Mouse (Mus musculus) kidney, embryonic 14.5 days (tissue): ENCODE measurements around the gene Hist1h4k. TPM values are rescaled to one million over a fixed set of nuclear protein-coding genes. Genes with fewer than 3 reads are reported as not detected.
"Not testable (repeated sequence)": the region's sequence is repeated elsewhere in the genome, so short reads cannot be mapped to it uniquely, and the experiment has no call there.

Experiments used
- ATAC-seq: fragments of 200-750 bp; cut with Nextera tagmentation; 2 replicates; pipeline ENCODE4 v1.8.0; 2017; ENCODE audit warnings: moderate number of reproducible peaks, mild to moderate bottlenecking, moderate TSS enrichment, moderate library complexity; ENCODE audit not compliant: low FRiP score, low TSS enrichment
- H3K27ac ChIP-seq: fragments of 300-500 bp; sonication (generic); 2 replicates; pipeline ENCODE4 v1.5.1; 2014; ENCODE audit warnings: low read depth, mild to moderate bottlenecking, low read length, moderate library complexity, mixed read lengths
- H3K27me3 ChIP-seq: fragments of 300-500 bp; sonication (generic); 2 replicates; pipeline ENCODE4 v1.6.1; 2014; ENCODE audit warnings: mild to moderate bottlenecking, low read length; ENCODE audit not compliant: control insufficient read depth, insufficient read depth
- H3K36me3 ChIP-seq: fragments of 300-500 bp; sonication (generic); 2 replicates; pipeline ENCODE4 v1.6.1; 2014; ENCODE audit warnings: low read length, mixed read lengths; ENCODE audit not compliant: control insufficient read depth, insufficient read depth
- H3K4me1 ChIP-seq: fragments of 300-500 bp; sonication (generic); 2 replicates; pipeline ENCODE4 v1.6.1; 2014; ENCODE audit warnings: low read length, mixed read lengths; ENCODE audit not compliant: control insufficient read depth, insufficient read depth
- H3K4me2 ChIP-seq: fragments of 300-500 bp; sonication (generic); replicated peaks from 2 replicates; pipeline ENCODE4 v1.6.1; 2014; ENCODE audit warnings: low read depth, mild to moderate bottlenecking, low read length
- H3K4me3 ChIP-seq: fragments of 300-500 bp; sonication (generic); 2 replicates; pipeline ENCODE4 v1.5.1; 2014; ENCODE audit warnings: mild to moderate bottlenecking, low read length
- H3K9ac ChIP-seq: fragments of 300-500 bp; sonication (generic); 2 replicates; pipeline ENCODE4 v1.6.1; 2014; ENCODE audit warnings: low read depth, mild to moderate bottlenecking, low read length, moderate library complexity
- H3K9me3 ChIP-seq: fragments of 300-500 bp; sonication (generic); 2 replicates; pipeline ENCODE4 v1.6.1; 2016; ENCODE audit warnings: low read length; ENCODE audit not compliant: control insufficient read depth
- WGBS: fragments of 180-500 bp; shearing (Covaris S2); extraction: QIAGEN DNeasy Blood & Tissue Kit; methylation state at CpG from one replicate; pipeline ENCODE4 v1.1.7; 2014; 5-methylcytosine and 5-hydroxymethylcytosine counted together
- polyA plus RNA-seq: library from polyadenylated mRNA; unstranded; fragments of >200 nt; fragmentation: Nextera tagmentation; extraction: Ambion mirVana; gene quantifications from 2 replicates; pipeline ENCODE4 v1.2.1, GENCODE M21; 2014

The Hist1h4k gene
- polyA plus RNA-seq, 1 experiment from 2014 or later = 2.9 TPM

GRCm38 (mm10) chr13:21722993-21723836, 27.1 kb downstream of the Hist1h4k start:
- WGBS = 27% methylated on average over 5 of the region's 5 CpGs
- Histone ChIP-seq H3K4me2 (peak overlapping the region; percentile 36), H3K4me3 (no peak overlapping the region), H3K9me3 (no peaks in the 10 kb centered on the region), H3K27me3 (no peaks in the 10 kb centered on the region), H3K27ac (peak overlapping the region; percentile 57; the same call in 1 of the 2 replicates), H3K36me3 (no peaks in the 10 kb centered on the region), H3K4me1 (peaks cover 15% of the 10 kb centered on the region; the same call in 1 of the 2 replicates), H3K9ac (peak overlapping the region; percentile 66; the same call in 1 of the 2 replicates)
- no peak for ATAC-seq

DNA sequence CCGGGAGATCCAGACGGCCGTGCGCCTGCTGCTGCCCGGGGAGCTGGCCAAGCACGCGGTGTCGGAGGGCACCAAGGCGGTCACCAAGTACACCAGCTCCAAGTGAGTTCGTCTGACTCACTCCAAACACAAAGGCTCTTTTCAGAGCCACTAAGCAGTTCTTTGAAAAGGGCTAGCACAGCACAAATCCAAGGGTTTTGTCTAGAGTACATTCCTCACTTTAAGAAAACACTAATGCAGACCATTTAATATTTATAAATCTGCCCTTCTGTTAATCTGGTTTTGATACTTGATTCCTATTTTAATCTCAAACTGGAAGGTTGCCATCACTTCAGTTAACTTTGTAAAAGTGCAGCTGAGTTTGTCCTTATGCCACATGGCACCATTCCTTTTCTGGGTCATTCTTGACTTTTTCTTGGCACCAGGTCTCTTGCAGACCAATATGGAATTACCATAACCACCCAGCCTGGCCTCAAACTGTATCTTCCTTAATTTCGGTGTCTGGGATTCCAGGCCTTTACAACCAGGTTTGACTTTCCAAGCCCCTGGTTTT, 27.9 kb downstream of the Hist1h4k start:
- H3K27ac ChIP-seq = peak overlapping the region; percentile 89
- WGBS = 2% methylated on average over 11 of the region's 11 CpGs
- H3K9me3 ChIP-seq = no peaks in the 10 kb centered on the region
- H3K4me1 ChIP-seq = peaks cover 13% of the 10 kb centered on the region; the same call in 1 of the 2 replicates
- peak overlapping the region; percentile 24; the same call in 1 of the 2 replicates for H3K4me3 ChIP-seq
- no peaks in the 10 kb centered on the region for H3K27me3 ChIP-seq
- H3K4me2 ChIP-seq = peak overlapping the region; percentile 36
- no peaks in the 10 kb centered on the region for H3K36me3 ChIP-seq
- ATAC-seq = 0 out of 2 replicates have a peak, but pooled peaks have one; percentile 3
- peak overlapping the region; percentile 66 for H3K9ac ChIP-seq

GRCm38 (mm10) chr13:21721757-21722372, 28.4 kb downstream of the Hist1h4k start, which contains the start of gene Hist1h2bm:
TSS of gene Hist1h2bm (plus strand) at chr13:21722044.
- peak; percentile 98 for ATAC-seq
- H3K4me3 ChIP-seq = peak within 1 kb of the TSS; percentile 36; the same call in 1 of the 2 replicates
- not testable (repeated sequence) for H3K36me3 ChIP-seq, H3K9me3 ChIP-seq, H3K27me3 ChIP-seq
- peaks cover 13% of the 10 kb centered on the region; the same call in 1 of the 2 replicates for H3K4me1 ChIP-seq
- peak within 1 kb of the TSS; percentile 66 for H3K9ac ChIP-seq
- H3K27ac ChIP-seq = peak within 1 kb of the TSS; percentile 97
- under 1% methylated on average over 37 of the region's 37 CpGs for WGBS
- peak within 1 kb of the TSS; percentile 56 for H3K4me2 ChIP-seq

- ATAC-seq = peak; percentile 20
- Histone ChIP-seq H3K4me2 (peak overlapping the region; percentile 56), H3K27ac (peak overlapping the region; percentile 97), H3K9ac (peak overlapping the region; percentile 66), H3K4me1 (peaks cover 13% of the 10 kb centered on the region; the same call in 1 of the 2 replicates), H3K4me3 (peak overlapping the region; percentile 36; the same call in 1 of the 2 replicates)
- WGBS = 3% methylated on average over 15 of the region's 44 CpGs
- not testable (repeated sequence) for H3K9me3 ChIP-seq, H3K36me3 ChIP-seq, H3K27me3 ChIP-seq
These were observed 29.1 kb downstream of the Hist1h4k start for GRCm38 (mm10) chr13:21721107-21721756.

DNA sequence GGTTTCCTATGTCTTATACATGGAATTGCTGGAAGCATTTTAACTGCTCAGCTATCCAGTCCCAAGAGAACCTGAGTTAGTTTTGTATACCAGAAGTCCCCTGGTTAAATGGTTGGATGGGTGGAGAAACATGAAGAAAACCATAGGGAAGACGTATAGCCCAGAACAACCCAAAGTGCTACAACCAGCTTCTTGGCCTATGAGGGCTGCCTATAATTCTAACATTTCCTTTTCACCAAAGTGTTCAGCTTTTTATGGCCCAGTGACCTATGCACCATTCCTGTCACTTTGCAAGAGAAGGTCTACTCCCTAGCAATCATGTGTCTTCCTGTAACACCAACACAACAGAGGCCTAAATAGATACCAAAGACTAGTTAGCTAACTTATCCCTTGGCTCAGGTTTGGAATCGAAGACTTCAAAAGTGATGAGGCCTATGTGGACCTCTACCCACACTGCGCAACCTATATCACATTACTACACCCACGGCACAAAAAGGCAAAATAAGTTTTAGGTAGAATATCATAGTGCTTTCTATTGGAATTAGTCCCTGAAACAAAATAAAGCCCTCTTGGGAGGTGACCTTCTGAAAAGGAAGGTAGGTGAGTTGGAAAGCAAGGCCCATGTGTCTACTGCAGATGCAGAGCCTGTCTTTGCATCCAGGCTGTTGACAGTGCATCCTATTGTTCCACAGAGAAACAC, 31.8 kb downstream of the Hist1h4k start:
- WGBS = 53% methylated on average over 4 of the region's 4 CpGs
- Histone ChIP-seq H3K9ac (peak overlapping the region; percentile 82), H3K9me3 (no peaks in the 10 kb centered on the region), H3K4me1 (peaks cover 13% of the 10 kb centered on the region; the same call in 1 of the 2 replicates), H3K4me2 (peak overlapping the region; percentile 73), H3K27me3 (no peaks in the 10 kb centered on the region), H3K4me3 (peak overlapping the region; percentile 52), H3K27ac (peak overlapping the region; percentile 95), H3K36me3 (no peaks in the 10 kb centered on the region)
- no peak for ATAC-seq

GRCm38 (mm10) chr13:21717397-21718357, 32.6 kb downstream of the Hist1h4k start, which contains the start of gene Hist1h3h:
TSS of gene Hist1h3h (plus strand) at chr13:21717659.
- not testable (repeated sequence) for H3K9me3 ChIP-seq, H3K27me3 ChIP-seq, H3K36me3 ChIP-seq
- peak within 1 kb of the TSS; percentile 52 for H3K4me3 ChIP-seq
- 1% methylated on average over 24 of the region's 56 CpGs for WGBS
- peak within 1 kb of the TSS; percentile 82 for H3K9ac ChIP-seq
- peak within 1 kb of the TSS; percentile 99 for H3K27ac ChIP-seq
- peaks cover 13% of the 10 kb centered on the region; the same call in 1 of the 2 replicates for H3K4me1 ChIP-seq
- peak; percentile 51 for ATAC-seq
- H3K4me2 ChIP-seq = peak within 1 kb of the TSS; percentile 76

GRCm38 (mm10) chr13:21716540-21717391, 33.5 kb downstream of the Hist1h4k start:
- Histone ChIP-seq H3K4me2 (peak overlapping the region; percentile 76), H3K27ac (peak overlapping the region; percentile 99), H3K4me1 (peaks cover 13% of the 10 kb centered on the region; the same call in 1 of the 2 replicates), H3K4me3 (peak overlapping the region; percentile 47), H3K9ac (peak overlapping the region; percentile 81)
- not testable (repeated sequence) for H3K9me3 ChIP-seq, H3K36me3 ChIP-seq, ATAC-seq, H3K27me3 ChIP-seq
- under 1% methylated on average over 9 of the region's 38 CpGs for WGBS
